Mouse (Mus musculus): ENCODE data around the gene Gm10134.

GRCm38 (mm10) chr2:28465836-28466518 is 39.9 kb upstream of the Gm10134 start, which contains the start of gene 1700007K13Rik:
- TF ChIP-seq CTCF (IDR thresholded peaks at IDR 0.05; ENCODE audit: low read depth, low read length) (no peak), POLR2A (IDR thresholded peaks at IDR 0.05; ENCODE audit: extremely low read depth, insufficient read depth, low read length) (no peak)
